23 mouse cellular contexts compared by ENCODE assay signal in the genomic region with DNA sequence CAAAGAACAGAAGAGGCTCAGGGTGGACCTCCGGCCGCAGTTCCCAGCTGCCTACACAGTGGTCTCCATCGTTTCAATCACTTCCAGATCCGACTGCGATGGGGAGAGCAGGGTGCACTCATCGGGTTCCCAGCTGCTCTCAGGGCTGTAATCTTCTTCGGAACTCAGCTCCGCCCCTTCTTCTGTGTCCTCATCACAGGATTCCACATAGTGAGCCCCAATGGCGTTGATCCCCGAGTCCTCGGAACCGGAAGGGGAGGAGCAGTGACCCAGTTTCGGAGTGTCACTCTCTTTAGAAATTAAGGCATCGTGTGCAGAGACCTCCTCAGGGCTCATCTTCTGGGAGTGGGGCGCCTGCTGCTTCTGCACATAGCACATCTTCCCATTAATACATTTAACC. TPM values are rescaled to one million over a fixed set of nuclear protein-coding genes. Genes with fewer than 3 reads are reported as not detected.
A peak's percentile ranks its signal among the peaks of the same experiment; 100 is the strongest.
DNase-seq lines count a peak whose midpoint lies in the region; ATAC-seq and TF ChIP-seq lines count a peak whose summit lies in the region.
"Had no signal": no experiment of that assay in that cellular context is flagged by ENCODE, and none has a peak within 500 bp of the region (broad histone marks: within the 10 kb centered on the region; RNA-seq: fewer than 3 reads in every experiment).

No protein-coding gene starts in this region.

- H3K4me2 ChIP-seq in hindbrain, embryonic 14.5 days (replicated peaks), result no peak overlapping the region
- H3K4me2 ChIP-seq in neural tube, embryonic 14.5 days (ENCODE audit: low read depth, low read length), result no peak overlapping the region
- H3K4me2 ChIP-seq: embryonic facial prominence, embryonic 12.5 days; embryonic facial prominence, embryonic 15.5 days; heart, embryonic 11.5 days had no signal

- 0 out of 2 replicates have a peak, but pooled peaks cover 2% of the 10 kb centered on the region for H3K36me3 ChIP-seq in heart, adult 2 months (ENCODE audit: control insufficient read depth, insufficient read depth, low read length)
- H3K36me3 ChIP-seq in hindbrain, embryonic 14.5 days (replicated peaks; ENCODE audit: control insufficient read depth, insufficient read depth), result peaks cover 33% of the 10 kb centered on the region
- peaks cover 38% of the 10 kb centered on the region for H3K36me3 ChIP-seq in hindbrain, embryonic 10.5 days
- H3K36me3 ChIP-seq in neural tube, embryonic 14.5 days (ENCODE audit: control insufficient read depth, insufficient read depth, low read length), result peaks cover 11% of the 10 kb centered on the region; the same call in 1 of the 2 replicates

- H3K27me3 ChIP-seq in heart, adult 2 months (ENCODE audit: control insufficient read depth, insufficient read depth, low read length), result no peaks in the 10 kb centered on the region
- no peaks in the 10 kb centered on the region for H3K27me3 ChIP-seq in hindbrain, embryonic 14.5 days (ENCODE audit: control insufficient read depth, insufficient read depth, low read length)
- H3K27me3 ChIP-seq in hindbrain, embryonic 10.5 days (ENCODE audit: insufficient read depth, poor library complexity, severe bottlenecking), result no peaks in the 10 kb centered on the region
- H3K27me3 ChIP-seq in neural tube, embryonic 14.5 days (ENCODE audit: control insufficient read depth, insufficient read depth, low read length), result no peaks in the 10 kb centered on the region
- H3K27me3 ChIP-seq: embryonic facial prominence, embryonic 12.5 days; embryonic facial prominence, embryonic 15.5 days had no signal

- H3K4me1 ChIP-seq in heart, adult 2 months (ENCODE audit: control insufficient read depth, insufficient read depth, low read length), result peaks cover 11% of the 10 kb centered on the region
- H3K4me1 ChIP-seq in hindbrain, embryonic 14.5 days (replicated peaks; ENCODE audit: control insufficient read depth, insufficient read depth, low read length), result peaks cover 4% of the 10 kb centered on the region; the same call in 1 of the 2 replicates
- H3K4me1 ChIP-seq in hindbrain, embryonic 10.5 days (replicated peaks), result peaks cover 30% of the 10 kb centered on the region
- H3K4me1 ChIP-seq in neural tube, embryonic 14.5 days (ENCODE audit: control insufficient read depth, insufficient read depth, low read length), result no peaks in the 10 kb centered on the region
- H3K4me1 ChIP-seq: embryonic facial prominence, embryonic 12.5 days; embryonic facial prominence, embryonic 15.5 days had no signal

- no peak for TF ChIP-seq CTCF in heart, adult 2 months (IDR thresholded peaks at IDR 0.05)

- no peak for TF ChIP-seq EP300 in heart, adult 2 months (IDR thresholded peaks at IDR 0.05; ENCODE audit: insufficient read depth, low read depth, low read length)

- TF ChIP-seq POLR2A in heart, adult 2 months (IDR thresholded peaks at IDR 0.05; ENCODE audit: insufficient read depth, low read depth, low read length), result no peak

- intact Hi-C loops in heart, adult 2 months (cut with DNase I), result no loop called here

- H3K27ac ChIP-seq in heart, adult 2 months, result no peak overlapping the region
- H3K27ac ChIP-seq in hindbrain, embryonic 14.5 days, result no peak overlapping the region
- H3K27ac ChIP-seq in hindbrain, embryonic 10.5 days, result no peak overlapping the region
- H3K27ac ChIP-seq in neural tube, embryonic 14.5 days (ENCODE audit: low read depth, low read length), result no peak overlapping the region
- H3K27ac ChIP-seq: embryonic facial prominence, embryonic 12.5 days; embryonic facial prominence, embryonic 15.5 days; gastrocnemius, adult 2 months had no signal

- WGBS in heart, adult 2 months, result 86% methylated on average over 15 of the region's 15 CpGs
- 83% methylated on average over 15 of the region's 15 CpGs for WGBS in hindbrain, embryonic 14.5 days
- WGBS in hindbrain, embryonic 10.5 days, result 82% methylated on average over 15 of the region's 15 CpGs
- WGBS in neural tube, embryonic 14.5 days, result 78% methylated on average over 15 of the region's 15 CpGs

- ATAC-seq in hindbrain, embryonic 14.5 days (ENCODE audit: low FRiP score), result peak; percentile 31; the same call in 1 of the 2 replicates
- ATAC-seq in neural tube, embryonic 14.5 days (ENCODE audit: low read depth), result peak; percentile 30; the same call in 1 of the 2 replicates
- ATAC-seq: forebrain, embryonic 14.5 days; forebrain, postnatal 0 days; hindbrain, postnatal 0 days; inflammation-experienced regulatory T-cells, adult 6 months had no signal

- no peaks in the 10 kb centered on the region for H3K79me2 ChIP-seq in heart, adult 2 months (replicated peaks; ENCODE audit: control insufficient read depth, insufficient read depth, low read length)

- no peak overlapping the region for H3K4me3 ChIP-seq in heart, adult 2 months
- H3K4me3 ChIP-seq in hindbrain, embryonic 14.5 days (replicated peaks; ENCODE audit: low read length), result no peak overlapping the region
- no peak overlapping the region for H3K4me3 ChIP-seq in hindbrain, embryonic 10.5 days
- no peak overlapping the region for H3K4me3 ChIP-seq in neural tube, embryonic 14.5 days (ENCODE audit: low read depth, low read length)
- H3K4me3 ChIP-seq: embryonic facial prominence, embryonic 12.5 days; embryonic facial prominence, embryonic 15.5 days; gastrocnemius, adult 2 months had no signal

- peak; percentile 75 for DNase-seq in heart, adult 11 months
- no peak for DNase-seq in heart, adult 2 months
- DNase-seq in hindbrain, embryonic 14.5 days (ENCODE audit: low spot score), result no peak
- no peak for DNase-seq in hindbrain, embryonic 10.5 days (ENCODE audit: low spot score)
- DNase-seq in neural tube, embryonic 10.5 days (ENCODE audit: extremely low spot score, low spot score), result no peak
- peak; percentile 85 for DNase-seq in R1 (ENCODE audit: low read depth, low spot score)
- DNase-seq: adrenal gland, postnatal 10 days; adrenal gland, postnatal 36 days; cerebellum, adult 18-20 months; cerebellum, adult 9-11 months; cerebellum, postnatal 25 days; forebrain, postnatal 0 days; gastrocnemius, adult 2 months; gastrocnemius, postnatal 14 days; heart, adult 18-20 months; heart, postnatal 36 days had no signal

- H3K9me3 ChIP-seq in hindbrain, embryonic 14.5 days (ENCODE audit: control insufficient read depth, low read length), result no peaks in the 10 kb centered on the region
- no peaks in the 10 kb centered on the region for H3K9me3 ChIP-seq in hindbrain, embryonic 10.5 days
- H3K9me3 ChIP-seq in neural tube, embryonic 14.5 days (ENCODE audit: control insufficient read depth, low read length), result no peaks in the 10 kb centered on the region
- H3K9me3 ChIP-seq: embryonic facial prominence, embryonic 12.5 days; embryonic facial prominence, embryonic 15.5 days had no signal

- no peak overlapping the region for H3K9ac ChIP-seq in heart, adult 2 months (ENCODE audit: low read depth, low read length)
- no peak overlapping the region for H3K9ac ChIP-seq in hindbrain, embryonic 14.5 days
- H3K9ac ChIP-seq in neural tube, embryonic 14.5 days (replicated peaks; ENCODE audit: low read depth, low read length), result no peak overlapping the region
- H3K9ac ChIP-seq: embryonic facial prominence, embryonic 12.5 days; embryonic facial prominence, embryonic 15.5 days; forebrain, postnatal 0 days had no signal

RNA-seq across cellular contexts. Expression of a gene that starts 41.3 kb away (rescaled TPM):
- 10 to 100 TPM; 23.8 to 25.2 TPM for total RNA-seq in heart, adult 2 months (2021)
- 10.9 and 20.3 TPM in 2 replicates for polyA plus RNA-seq in heart, adult 2 months (2012; rRNA removed)
- polyA plus RNA-seq in hindbrain, embryonic 14.5 days (2014; fragmentation: Nextera tagmentation; extraction: Ambion mirVana), result 45.4 and 50.6 TPM in 2 replicates
- 32.9 and 34.0 TPM in 2 replicates for polyA plus RNA-seq in hindbrain, embryonic 10.5 days (2016; fragmentation: Nextera tagmentation; extraction: Ambion mirVana)
- 43.7 and 51.5 TPM in 2 replicates for polyA plus RNA-seq in neural tube, embryonic 14.5 days (2014; fragmentation: Nextera tagmentation; extraction: Ambion mirVana)

Comparison
In these comparisons a context has a peak if more than half of its experiments do, and no peak if none do; other contexts are left out.
1. DNase-seq: peak in heart, adult 11 months (single experiment) and R1 (single experiment); none in heart, adult 2 months (0 of 2), hindbrain, embryonic 14.5 days (single experiment), hindbrain, embryonic 10.5 days (single experiment) and neural tube, embryonic 10.5 days (single experiment).